Mouse (Mus musculus) bone marrow, adult 2 months (tissue): Measurements from ENCODE around the gene Cad.
"Not testable (repeated sequence)": the region's sequence is repeated elsewhere in the genome, so short reads cannot be mapped to it uniquely, and the experiment has no call there.

ENCODE experiments used
- CTCF ChIP-seq: fragments of 200-500 bp; IDR thresholded peaks from 2 replicates; pipeline ENCODE4 v1.5.1; 2011; ENCODE audit warnings: low read length, control low read depth; ENCODE audit not compliant: control insufficient read depth, insufficient read depth
- POLR2A ChIP-seq: fragments of 200-500 bp; IDR thresholded peaks from 2 replicates; pipeline ENCODE4 v1.6.1; 2011; ENCODE audit warnings: low read depth, mild to moderate bottlenecking, control low read depth, low read length, borderline replicate concordance; ENCODE audit not compliant: control insufficient read depth

GRCm38 (mm10) chr5:31021790-31022189, 32.8 kb upstream of the Cad start:
- not testable (repeated sequence) for TF ChIP-seq CTCF, POLR2A
